Mouse (Mus musculus): ENCODE data around the gene Dio1.

- TF ChIP-seq CTCF (IDR thresholded peaks at IDR 0.05; ENCODE audit: extremely low read depth, insufficient read depth, insufficient read length, insufficient replicate concordance) (no peak), POLR2A (IDR thresholded peaks at IDR 0.05; ENCODE audit: low read depth, low read length) (no peak)
Measured at GRCm38 (mm10) chr4:107336356-107336755, 29.4 kb upstream of the Dio1 start.

Measured in spleen, adult 2 months (tissue).